30 mouse cellular contexts compared by ENCODE assay signal in the genomic region with DNA sequence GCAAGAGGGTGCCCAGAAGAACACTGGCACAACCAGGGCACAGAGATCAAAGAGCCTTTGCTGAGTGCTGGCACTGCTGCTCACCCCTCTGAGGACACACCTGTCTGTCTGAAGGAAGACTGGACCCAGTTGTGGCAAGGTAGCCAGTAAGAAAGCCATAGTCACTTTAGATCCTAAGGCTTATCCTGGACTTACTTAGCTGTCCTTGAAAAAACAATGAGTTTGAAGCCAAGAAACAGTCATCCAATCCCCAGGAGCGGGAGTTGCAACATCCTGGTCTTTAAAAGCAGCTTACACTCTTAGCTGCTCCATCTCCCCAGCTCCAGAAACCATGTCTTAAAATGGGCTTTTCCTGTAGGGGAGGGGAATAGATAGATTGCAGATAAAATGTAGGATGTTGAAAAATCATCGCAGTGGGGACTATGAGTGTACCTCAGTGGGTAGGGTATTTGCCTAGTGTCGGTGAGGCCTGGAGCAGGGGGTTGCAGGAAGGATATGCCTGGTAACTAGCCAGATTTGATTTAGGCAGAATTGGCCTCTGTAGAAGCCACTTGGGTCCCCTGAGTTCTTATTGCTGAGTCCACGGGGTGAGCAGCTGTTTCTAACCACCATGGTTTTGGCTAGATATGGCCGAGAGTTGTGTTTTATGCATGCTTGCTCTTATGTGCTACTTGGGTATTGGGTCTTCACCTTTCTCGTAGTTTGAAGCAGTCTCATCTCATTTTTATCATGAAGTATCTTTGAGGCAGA. TPM values are rescaled to one million over a fixed set of nuclear protein-coding genes. Genes with fewer than 3 reads are reported as not detected.
DNase-seq lines count a peak whose midpoint lies in the region; ATAC-seq and TF ChIP-seq lines count a peak whose summit lies in the region.
"Had no signal": no experiment of that assay in that cellular context is flagged by ENCODE, and none has a peak within 500 bp of the region (broad histone marks: within the 10 kb centered on the region; RNA-seq: fewer than 3 reads in every experiment).

No protein-coding gene starts in this region.

- H3K4me3 ChIP-seq in heart, adult 2 months: no peak overlapping the region
- no peak overlapping the region for H3K4me3 ChIP-seq in heart, embryonic 10.5 days
- no peak overlapping the region for H3K4me3 ChIP-seq in limb, embryonic 10.5 days
- H3K4me3 ChIP-seq: embryonic facial prominence, embryonic 15.5 days; forebrain, embryonic 12.5 days; kidney, embryonic 15.5 days; limb, embryonic 15.5 days; liver, embryonic 15.5 days; megakaryocyte, embryonic 14.5 days; myocyte had no signal

- no peak for TF ChIP-seq EP300 in heart, adult 2 months (IDR thresholded peaks at IDR 0.05; ENCODE audit: insufficient read depth, low read depth, low read length)

- intact Hi-C loops in heart, adult 2 months (cut with DNase I): loop anchor here (1.0 to 5.0 kb wide), 3 partner anchors 58 to 175 kb away; a partner anchor contains a TSS

- no peak for ATAC-seq in monocyte, adult 5-6 weeks (replicated peaks; ENCODE audit: insufficient number of reproducible peaks, low FRiP score, low TSS enrichment, poor library complexity, severe bottlenecking)
- ATAC-seq: hindbrain, embryonic 16.5 days; intestine, postnatal 0 days had no signal

- H3K9me3 ChIP-seq in heart, embryonic 10.5 days: 0 out of 2 replicates have a peak, but pooled peaks cover 4% of the 10 kb centered on the region
- H3K9me3 ChIP-seq in limb, embryonic 10.5 days (replicated peaks): no peaks in the 10 kb centered on the region
- H3K9me3 ChIP-seq: embryonic facial prominence, embryonic 15.5 days; forebrain, embryonic 12.5 days; G1E; kidney, embryonic 15.5 days; limb, embryonic 15.5 days; liver, embryonic 15.5 days had no signal

- peak overlapping the region; percentile 41; the same call in 1 of the 2 replicates for H3K27ac ChIP-seq in heart, adult 2 months
- H3K27ac ChIP-seq in heart, embryonic 10.5 days: no peak overlapping the region
- no peak overlapping the region for H3K27ac ChIP-seq in limb, embryonic 10.5 days
- H3K27ac ChIP-seq: embryonic facial prominence, embryonic 15.5 days; forebrain, embryonic 12.5 days; kidney, embryonic 15.5 days; limb, embryonic 15.5 days; liver, embryonic 15.5 days had no signal

- no peaks in the 10 kb centered on the region for H3K79me2 ChIP-seq in heart, adult 2 months (replicated peaks; ENCODE audit: control insufficient read depth, insufficient read depth, low read length)

- TF ChIP-seq POLR2A in heart, adult 2 months (IDR thresholded peaks at IDR 0.05; ENCODE audit: insufficient read depth, low read depth, low read length): no peak

- H3K4me1 ChIP-seq in heart, adult 2 months (ENCODE audit: control insufficient read depth, insufficient read depth, low read length): peaks cover 9% of the 10 kb centered on the region
- H3K4me1 ChIP-seq in heart, embryonic 10.5 days: peaks cover 3% of the 10 kb centered on the region; the same call in 1 of the 2 replicates
- H3K4me1 ChIP-seq in limb, embryonic 10.5 days: peaks cover 9% of the 10 kb centered on the region; the same call in 1 of the 2 replicates
- H3K4me1 ChIP-seq: forebrain, embryonic 12.5 days; limb, embryonic 15.5 days; liver, embryonic 15.5 days had no signal

- H3K9ac ChIP-seq in heart, adult 2 months (ENCODE audit: low read depth, low read length): no peak overlapping the region
- H3K9ac ChIP-seq: embryonic facial prominence, embryonic 15.5 days; forebrain, embryonic 12.5 days; kidney, embryonic 15.5 days; limb, embryonic 15.5 days; liver, embryonic 15.5 days had no signal

- H3K27me3 ChIP-seq in heart, adult 2 months (ENCODE audit: control insufficient read depth, insufficient read depth, low read length): no peaks in the 10 kb centered on the region
- no peaks in the 10 kb centered on the region for H3K27me3 ChIP-seq in heart, embryonic 10.5 days (ENCODE audit: insufficient read depth, poor library complexity, severe bottlenecking)
- H3K27me3 ChIP-seq in limb, embryonic 10.5 days (ENCODE audit: low read depth, poor library complexity, severe bottlenecking): no peaks in the 10 kb centered on the region
- H3K27me3 ChIP-seq: embryonic facial prominence, embryonic 15.5 days; forebrain, embryonic 12.5 days; kidney, embryonic 15.5 days; limb, embryonic 15.5 days; liver, embryonic 15.5 days had no signal

- WGBS in heart, adult 2 months: 63% methylated on average over 6 of the region's 6 CpGs
- WGBS in heart, embryonic 10.5 days: 86% methylated on average over 6 of the region's 6 CpGs
- 94% methylated on average over 6 of the region's 6 CpGs for WGBS in limb, embryonic 10.5 days

- H3K36me3 ChIP-seq in heart, adult 2 months (ENCODE audit: control insufficient read depth, insufficient read depth, low read length): no peaks in the 10 kb centered on the region; the same call in 1 of the 2 replicates
- H3K36me3 ChIP-seq in heart, embryonic 10.5 days: peaks cover 37% of the 10 kb centered on the region
- H3K36me3 ChIP-seq in limb, embryonic 10.5 days: peaks cover 39% of the 10 kb centered on the region

- TF ChIP-seq CTCF in heart, adult 2 months (IDR thresholded peaks at IDR 0.05): no peak

- peak; percentile 57 for DNase-seq in adrenal gland, adult 2 months
- no peak for DNase-seq in adrenal gland, adult 8-10 months
- DNase-seq in heart, adult 2 months: peak; percentile 32 to 44
- DNase-seq in heart, embryonic 10.5 days (ENCODE audit: low spot score): no peak
- DNase-seq in NIH3T3 (ENCODE audit: low read depth): peak; percentile 79
- peak; percentile 55 for DNase-seq in fibroblast of lung, adult 2 months (ENCODE audit: low read depth)
- no peak for DNase-seq in limb, embryonic 10.5 days (ENCODE audit: low spot score)
- DNase-seq: midbrain, embryonic 14.5 days; right cerebral cortex, postnatal 14 days had no signal

RNA-seq across cellular contexts. Expression of a gene that starts 47.5 kb away (rescaled TPM):
- not detected for total RNA-seq in adrenal gland, adult 2 months (2021)
- not detected in 2 replicates for polyA plus RNA-seq in adrenal gland, adult 2 months (2012; rRNA removed)
- not detected for total RNA-seq in adrenal gland, adult 8-10 months (2022)
- total RNA-seq in heart, adult 2 months (2021): not detected
- polyA plus RNA-seq in heart, adult 2 months (2012; rRNA removed): not detected in 2 replicates
- not detected in 2 replicates for polyA plus RNA-seq in heart, embryonic 10.5 days (2016; fragmentation: Nextera tagmentation; extraction: Ambion mirVana)
- polyA plus RNA-seq in limb, embryonic 10.5 days (2016; fragmentation: Nextera tagmentation; extraction: Ambion mirVana): not detected in 2 replicates
- total RNA-seq in monocyte, adult 5-6 weeks (2017): not detected in 3 replicates
- total RNA-seq: G1E; granulocyte monocyte progenitor cell, adult 5-6 weeks; heart, postnatal 36 days; layer of hippocampus, postnatal 14 days; left cerebral cortex, postnatal 14 days had no signal
- polyA plus RNA-seq: cerebellum, adult 2 months; embryonic facial prominence, embryonic 15.5 days; forebrain, embryonic 12.5 days; G1E; hindbrain, embryonic 16.5 days; intestine, postnatal 0 days; kidney, embryonic 15.5 days; large intestine, adult 2 months; limb, embryonic 15.5 days; liver, embryonic 15.5 days; midbrain, embryonic 14.5 days; neural tube, embryonic 14.5 days; stomach, embryonic 16.5 days; thymus, postnatal 0 days; urinary bladder, adult 2 months had no signal

Comparison
In these comparisons a context has a peak if more than half of its experiments do, and no peak if none do; other contexts are left out.
1. DNase-seq: peak in adrenal gland, adult 2 months (single experiment), heart, adult 2 months (2 of 2), NIH3T3 (single experiment) and fibroblast of lung, adult 2 months (single experiment); none in adrenal gland, adult 8-10 months (single experiment), heart, embryonic 10.5 days (single experiment) and limb, embryonic 10.5 days (single experiment).